Mouse (Mus musculus) central nervous system, embryonic 14 days (tissue): ENCODE data around the gene Dcaf5. TPM values are rescaled to one million over a fixed set of nuclear protein-coding genes. Genes with fewer than 3 reads are reported as not detected.

Source experiments
- polyA plus RNA-seq: library from polyadenylated mRNA; depleted of rRNA; stranded (reverse); fragments of >200 nt; gene quantifications from 2 replicates; pipeline ENCODE4 v1.2.3, GENCODE M21; 2012; rRNA removed

The Dcaf5 gene
- polyA plus RNA-seq, result 37.5 and 40.5 TPM in 2 replicates

DNA sequence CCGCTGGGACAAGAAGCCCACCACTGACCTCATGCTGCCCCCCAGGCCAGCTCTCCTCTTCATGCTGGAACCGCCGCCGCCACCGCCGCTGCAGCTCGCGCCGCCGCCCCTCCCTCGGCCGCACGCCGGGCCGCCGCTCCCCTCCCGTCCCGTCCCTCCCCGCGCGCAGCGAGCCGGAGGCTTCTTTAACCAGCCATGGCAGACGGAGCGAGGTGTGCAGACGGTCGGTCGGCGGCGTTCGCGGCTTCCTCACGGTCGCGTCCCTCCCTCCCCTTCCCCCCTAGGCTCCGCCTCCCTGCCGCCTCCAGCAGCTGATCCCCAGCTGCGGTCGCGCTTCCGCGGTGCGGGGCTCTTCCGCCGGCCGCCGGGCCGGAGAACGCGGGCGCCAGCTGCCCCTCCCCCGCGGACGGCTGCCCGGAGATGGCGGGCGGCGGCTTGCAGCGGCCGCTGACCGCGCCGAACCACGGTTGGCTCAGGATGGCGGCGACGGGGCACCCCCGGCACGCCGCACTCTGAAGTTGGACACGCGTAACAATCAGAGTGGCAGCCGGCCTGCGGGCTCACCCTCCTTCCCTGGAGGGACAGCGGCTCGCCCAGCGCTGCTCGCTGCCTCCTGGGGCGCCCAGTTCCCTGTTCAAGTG lies at the start of gene Dcaf5:
TSS of gene Dcaf5 (minus strand) at position 266 of the 641 bp plus-strand sequence.

DNA sequence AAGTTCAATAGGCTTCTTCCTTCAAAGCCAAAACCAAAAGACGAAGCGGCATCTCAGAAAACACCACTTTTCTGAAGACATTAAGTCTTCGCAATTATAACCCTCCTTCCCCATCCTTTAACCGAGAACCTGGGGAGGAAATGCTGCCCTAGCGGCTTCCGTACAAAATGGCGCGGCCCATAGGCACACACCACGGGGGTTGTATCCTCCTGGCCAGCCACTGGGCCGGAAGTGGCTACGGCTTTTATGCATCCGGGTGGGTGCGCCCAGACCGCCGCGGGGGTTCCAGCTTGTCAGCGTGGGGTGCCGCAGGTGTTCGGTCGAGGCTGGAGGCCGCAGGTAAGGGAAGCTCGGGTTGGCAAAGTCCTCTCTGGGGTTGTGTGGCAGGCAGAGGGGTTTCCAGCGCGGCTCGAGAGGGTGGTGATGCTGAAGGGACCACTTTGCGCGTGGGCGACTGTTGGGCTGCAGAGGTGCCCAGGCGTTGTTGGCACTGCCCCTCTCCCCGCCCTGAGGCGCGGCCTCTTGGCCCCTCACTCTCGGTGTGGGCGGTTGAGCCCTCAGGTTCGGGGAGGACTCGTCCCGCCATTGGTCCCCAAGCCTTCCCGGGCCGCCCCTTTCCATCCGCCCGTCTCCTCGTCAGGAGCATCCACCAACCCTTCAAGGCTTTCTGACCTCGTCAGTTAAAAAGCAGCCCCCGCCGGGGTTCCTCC lies 26.7 kb upstream of the Dcaf5 start, which contains the start of gene Exd2:
TSS of gene Exd2 (plus strand) at position 154 of the 710 bp plus-strand sequence.

Other genes with a start within 250 kb of the Dcaf5 start
- 32.7 and 41.3 TPM in 2 replicates for gene Actn1, start 176.2 kb downstream of the Dcaf5 start, polyA plus RNA-seq
- 56.4 and 60.0 TPM in 2 replicates for gene Exd2, start 26.5 kb upstream of the Dcaf5 start, polyA plus RNA-seq
- gene Galnt16, start 81.7 kb upstream of the Dcaf5 start, polyA plus RNA-seq, result 16.9 and 20.2 TPM in 2 replicates
- 29.6 and 30.6 TPM in 2 replicates for gene Slc39a9, start 207.3 kb upstream of the Dcaf5 start, polyA plus RNA-seq
- gene Erh, start 207.7 kb upstream of the Dcaf5 start, polyA plus RNA-seq, result 377 and 423 TPM in 2 replicates